Mouse (Mus musculus): ENCODE results near the gene Tmeff1.

DNA sequence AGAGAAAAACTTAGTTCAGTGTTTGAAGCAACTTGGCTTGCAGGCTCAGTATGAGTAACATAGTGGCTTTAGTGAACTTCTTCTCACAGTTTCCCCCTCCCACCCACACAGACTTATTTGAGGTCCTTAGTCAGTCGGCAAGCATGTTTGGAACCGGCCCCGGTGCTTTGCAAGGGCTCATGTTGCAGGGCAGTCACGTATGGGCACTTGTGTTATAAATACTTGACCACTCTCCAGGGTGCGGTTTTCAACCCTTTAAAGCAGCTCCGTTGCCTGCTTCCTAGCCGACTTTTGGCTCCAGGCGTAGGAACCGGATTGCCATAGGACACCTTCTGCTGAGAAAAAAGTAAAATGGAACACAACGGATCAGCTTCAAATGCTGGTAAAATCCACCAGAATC is 78.3 kb downstream of the Tmeff1 start, which contains the start of gene Cavin4:
- TF ChIP-seq CTCF (IDR thresholded peaks at IDR 0.05; ENCODE audit: borderline replicate concordance, control insufficient read depth, extremely low read depth, insufficient read depth, low read length, poor library complexity) (no peak), POLR2A (IDR thresholded peaks at IDR 0.05; ENCODE audit: control insufficient read depth, extremely low read depth, insufficient read depth, low read length, poor library complexity) (no peak)

Measured in thymus, adult 2 months (tissue).